Mouse (Mus musculus) limb, embryonic 11.5 days (tissue): Measurements from ENCODE around the gene Idh2. TPM values are rescaled to one million over a fixed set of nuclear protein-coding genes. Genes with fewer than 3 reads are reported as not detected.

Experiments used
- ATAC-seq: fragments of 200-750 bp; cut with Nextera tagmentation; 2 replicates; pipeline ENCODE4 v1.8.0; 2017; ENCODE audit warnings: low read depth; ENCODE audit not compliant: insufficient number of reproducible peaks, low FRiP score, low TSS enrichment
- DNase-seq: peaks from one replicate; pipeline ENCODE4 v3.0.0-alpha.2; 2015; ENCODE audit warnings: low spot score
- H3K27ac ChIP-seq: fragments of 300-500 bp; sonication (generic); replicated peaks from 2 replicates; pipeline ENCODE4 v1.5.1; 2014; ENCODE audit warnings: low read depth, mild to moderate bottlenecking, low read length
- H3K27me3 ChIP-seq: fragments of 300-500 bp; sonication (generic); 2 replicates; pipeline ENCODE4 v1.6.1; 2014; ENCODE audit warnings: mild to moderate bottlenecking, low read length, mixed read lengths; ENCODE audit not compliant: control insufficient read depth, insufficient read depth
- H3K36me3 ChIP-seq: fragments of 300-500 bp; sonication (generic); 2 replicates; pipeline ENCODE4 v1.6.1; 2014; ENCODE audit warnings: mild to moderate bottlenecking, low read length, moderate library complexity, mixed read lengths; ENCODE audit not compliant: control insufficient read depth, insufficient read depth
- H3K4me1 ChIP-seq: fragments of 300-500 bp; sonication (generic); 2 replicates; pipeline ENCODE4 v1.6.1; 2014; ENCODE audit warnings: low read length, mixed read lengths; ENCODE audit not compliant: control insufficient read depth, insufficient read depth
- H3K4me2 ChIP-seq: fragments of 300-500 bp; sonication (generic); 2 replicates; pipeline ENCODE4 v1.6.1; 2014; ENCODE audit warnings: low read depth, mild to moderate bottlenecking, moderate library complexity; ENCODE audit not compliant: severe bottlenecking
- H3K4me3 ChIP-seq: fragments of 300-500 bp; sonication (generic); 2 replicates; pipeline ENCODE4 v1.5.1; 2014; ENCODE audit warnings: low read depth, low read length
- H3K9ac ChIP-seq: fragments of 300-500 bp; sonication (generic); 2 replicates; pipeline ENCODE4 v1.6.1; 2014; ENCODE audit warnings: mild to moderate bottlenecking, low read length
- H3K9me3 ChIP-seq: fragments of 300-500 bp; sonication (generic); 2 replicates; pipeline ENCODE4 v1.6.1; 2016; ENCODE audit warnings: low read length; ENCODE audit not compliant: control insufficient read depth
- WGBS: fragments of 180-500 bp; shearing (Covaris S2); extraction: QIAGEN DNeasy Blood & Tissue Kit; methylation state at CpG from one replicate; pipeline ENCODE4 v1.1.7; 2014; 5-methylcytosine and 5-hydroxymethylcytosine counted together
- polyA plus RNA-seq: library from polyadenylated mRNA; unstranded; fragments of >200 nt; fragmentation: Nextera tagmentation; extraction: Ambion mirVana; gene quantifications from 2 replicates; pipeline ENCODE4 v1.2.1, GENCODE M21; 2014

Idh2 gene
- polyA plus RNA-seq, 1 experiment from 2014 or later: 555 TPM

DNA sequence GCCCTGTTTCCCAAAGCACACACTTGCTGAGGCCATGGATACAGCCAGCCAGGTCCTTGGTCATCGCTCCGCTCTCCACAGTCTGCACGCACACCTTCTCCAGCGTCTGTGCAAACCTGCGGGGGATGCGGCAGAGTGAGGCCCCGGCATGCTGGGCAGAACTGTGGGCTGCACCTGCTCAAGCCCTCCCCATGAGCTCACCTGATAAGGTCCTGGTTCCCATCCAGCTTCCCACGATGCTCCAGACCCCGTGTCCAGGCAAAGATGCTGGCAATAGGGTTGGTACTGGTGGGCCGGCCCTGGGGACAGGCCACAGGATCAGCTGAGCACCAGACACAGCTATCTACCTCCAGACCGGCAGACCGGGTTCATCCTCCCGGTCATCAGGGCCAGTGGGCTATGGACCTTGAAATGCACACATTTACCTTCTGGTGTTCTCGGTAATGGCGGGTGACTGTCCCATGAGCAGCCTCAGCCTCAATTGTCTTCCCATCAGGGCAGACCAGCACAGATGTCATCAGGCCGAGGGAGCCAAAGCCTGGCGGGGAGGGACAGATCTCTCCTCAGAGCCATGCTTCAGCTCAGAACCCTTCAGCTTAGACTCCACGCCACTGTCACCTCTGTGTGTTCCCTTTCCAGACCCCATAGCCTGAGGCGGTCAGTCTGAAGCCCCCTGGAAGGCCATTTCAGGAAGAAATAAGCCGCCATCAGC is 19.4 kb downstream of the Idh2 start:
- no peaks in the 10 kb centered on the region for H3K9me3 ChIP-seq
- peaks cover 30% of the 10 kb centered on the region for H3K36me3 ChIP-seq
- DNase-seq (no peak), ATAC-seq (no peak)
- H3K27me3 ChIP-seq: no peaks in the 10 kb centered on the region
- WGBS: 93% methylated on average over 20 of the region's 20 CpGs
- no peaks in the 10 kb centered on the region for H3K4me1 ChIP-seq
- no peak overlapping the region for H3K4me2 ChIP-seq
- no peak overlapping the region for H3K4me3 ChIP-seq
- H3K9ac ChIP-seq: no peak overlapping the region
- H3K27ac ChIP-seq: no peak overlapping the region

GRCm38 (mm10) chr7:80094481-80094880 is 20.7 kb downstream of the Idh2 start:
- ATAC-seq: no peak
- Histone ChIP-seq H3K36me3 (peaks cover 23% of the 10 kb centered on the region), H3K27me3 (no peaks in the 10 kb centered on the region), H3K9ac (no peak overlapping the region), H3K27ac (no peak overlapping the region), H3K4me3 (no peak overlapping the region), H3K4me2 (no peak overlapping the region), H3K9me3 (no peaks in the 10 kb centered on the region), H3K4me1 (no peaks in the 10 kb centered on the region)
- 84% methylated on average over 5 of the region's 5 CpGs for WGBS
- no peak for DNase-seq

DNA sequence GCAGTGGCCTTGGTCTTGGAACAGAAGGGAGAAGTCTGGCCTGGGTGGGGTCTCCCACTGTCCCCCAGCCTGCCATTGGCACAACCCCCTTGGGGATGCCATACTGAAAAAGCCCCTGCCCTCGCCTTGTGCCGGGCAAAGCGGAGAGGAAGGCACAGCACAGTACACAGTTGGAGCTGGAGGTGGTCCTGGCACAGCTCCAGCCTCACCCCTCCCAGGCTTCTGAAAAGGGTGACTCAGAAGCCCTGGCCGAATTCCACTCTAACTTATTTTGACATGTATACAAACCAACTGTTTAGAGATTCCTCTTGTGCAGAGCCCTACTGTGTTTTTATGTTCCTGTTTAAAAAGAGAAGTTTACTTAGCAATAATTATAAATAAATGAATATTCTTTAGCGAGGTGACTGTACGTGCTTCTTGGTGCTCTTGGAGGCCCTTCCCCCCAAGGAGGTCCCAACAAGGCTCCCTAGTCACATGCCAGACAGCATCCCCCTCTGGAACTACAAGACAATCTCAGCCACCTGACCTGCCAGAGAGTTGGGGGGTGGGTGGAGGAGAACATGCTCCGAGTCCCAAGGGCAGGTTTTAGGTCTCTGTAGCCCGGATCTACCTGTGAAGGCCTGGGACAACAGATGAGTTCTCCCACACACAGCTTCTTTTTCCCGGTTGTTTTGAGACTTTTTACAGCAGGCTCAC is 22.7 kb downstream of the Idh2 start:
- Histone ChIP-seq H3K4me3 (no peak overlapping the region), H3K9ac (no peak overlapping the region), H3K9me3 (no peaks in the 10 kb centered on the region), H3K4me2 (no peak overlapping the region), H3K27me3 (no peaks in the 10 kb centered on the region), H3K36me3 (peaks cover 22% of the 10 kb centered on the region; the same call in 1 of the 2 replicates), H3K4me1 (no peaks in the 10 kb centered on the region), H3K27ac (no peak overlapping the region)
- no peak for DNase-seq
- WGBS: 88% methylated on average over 9 of the region's 9 CpGs
- no peak for ATAC-seq

DNA sequence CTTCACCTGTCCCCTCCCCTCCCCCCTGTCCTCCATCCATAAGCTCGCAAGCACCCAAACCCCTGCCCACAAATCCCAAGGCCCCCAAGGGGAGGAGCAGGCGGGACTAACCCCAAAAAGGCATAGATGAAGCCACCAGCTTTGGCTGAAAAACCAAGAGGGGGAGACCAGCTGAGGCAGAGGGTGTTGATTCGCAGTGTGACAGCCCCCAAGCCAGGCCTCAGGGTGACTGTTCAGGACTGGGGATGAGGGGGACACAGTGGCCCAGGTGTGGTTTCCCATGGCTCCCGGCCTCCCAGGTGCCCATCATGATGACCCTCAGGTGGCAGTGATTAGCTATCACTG is 23.4 kb downstream of the Idh2 start:
- ATAC-seq (no peak), DNase-seq (no peak)
- 82% methylated on average over 4 of the region's 4 CpGs for WGBS
- Histone ChIP-seq H3K9ac (no peak overlapping the region), H3K9me3 (no peaks in the 10 kb centered on the region), H3K4me3 (no peak overlapping the region), H3K36me3 (peaks cover 26% of the 10 kb centered on the region; the same call in 1 of the 2 replicates), H3K27me3 (no peaks in the 10 kb centered on the region), H3K27ac (0 out of 2 replicates have a peak overlapping the region, but pooled peaks have one; percentile 4), H3K4me2 (no peak overlapping the region), H3K4me1 (no peaks in the 10 kb centered on the region)

DNA sequence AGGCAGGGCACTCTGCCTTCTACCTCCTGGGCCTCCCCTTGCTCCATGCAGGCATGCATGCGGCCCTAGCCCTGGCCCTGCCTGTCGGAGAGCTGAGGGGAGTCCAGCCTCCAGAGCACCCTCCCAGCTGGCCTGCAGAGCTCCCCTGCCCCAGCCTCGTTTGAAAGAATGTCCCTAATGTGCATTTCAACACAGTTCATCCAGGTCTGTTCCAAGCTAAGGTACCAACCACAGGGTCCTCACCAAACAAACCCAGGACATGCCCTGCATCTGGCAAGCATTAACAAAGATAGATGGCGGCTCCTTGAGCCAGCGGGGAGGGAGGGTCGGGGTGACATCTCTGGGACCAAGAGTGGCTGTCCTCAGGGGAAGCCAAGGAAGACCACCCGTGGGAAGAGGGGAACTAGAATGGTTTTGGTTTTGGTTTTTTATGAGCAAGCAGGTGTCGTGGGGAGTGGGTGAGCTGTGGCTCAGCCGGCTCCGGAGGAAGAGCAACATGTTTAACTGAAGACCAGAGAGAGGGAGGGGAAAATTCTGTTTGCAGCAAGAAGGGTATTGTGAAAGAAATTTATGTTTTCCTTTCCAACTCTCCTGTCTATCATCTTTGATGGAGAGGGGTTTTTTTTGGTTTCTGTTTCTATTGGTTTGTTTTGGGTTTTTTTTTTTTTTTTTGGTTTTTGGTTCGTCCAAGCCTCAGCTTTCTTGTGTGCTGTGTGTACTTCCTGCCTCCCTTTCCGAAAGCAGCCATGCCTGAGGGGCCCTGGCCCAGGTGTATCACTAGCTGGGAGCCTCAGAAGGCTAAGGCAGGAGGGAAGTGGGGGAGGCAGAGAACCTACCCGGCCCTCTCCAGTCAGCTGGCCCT is 24.0 kb downstream of the Idh2 start:
- no peaks in the 10 kb centered on the region for H3K9me3 ChIP-seq
- no peaks in the 10 kb centered on the region for H3K4me1 ChIP-seq
- peaks cover 26% of the 10 kb centered on the region; the same call in 1 of the 2 replicates for H3K36me3 ChIP-seq
- H3K9ac ChIP-seq: no peak overlapping the region
- no peaks in the 10 kb centered on the region for H3K27me3 ChIP-seq
- ATAC-seq (no peak), DNase-seq (no peak)
- 60% methylated on average over 13 of the region's 13 CpGs for WGBS
- no peak overlapping the region for H3K4me3 ChIP-seq
- H3K4me2 ChIP-seq: no peak overlapping the region
- 0 out of 2 replicates have a peak overlapping the region, but pooled peaks have one; percentile 4 for H3K27ac ChIP-seq

GRCm38 (mm10) chr7:80090191-80091003 is 24.8 kb downstream of the Idh2 start:
- peaks cover 25% of the 10 kb centered on the region; the same call in 1 of the 2 replicates for H3K36me3 ChIP-seq
- no peaks in the 10 kb centered on the region for H3K4me1 ChIP-seq
- H3K9me3 ChIP-seq: no peaks in the 10 kb centered on the region
- DNase-seq (no peak), ATAC-seq (no peak)
- H3K27ac ChIP-seq: no peak overlapping the region
- no peaks in the 10 kb centered on the region for H3K27me3 ChIP-seq
- H3K4me3 ChIP-seq: no peak overlapping the region
- 87% methylated on average over 18 of the region's 18 CpGs for WGBS
- no peak overlapping the region for H3K4me2 ChIP-seq
- no peak overlapping the region for H3K9ac ChIP-seq

GRCm38 (mm10) chr7:80088191-80088590 is 27.0 kb downstream of the Idh2 start:
- H3K9me3 ChIP-seq: no peaks in the 10 kb centered on the region
- no peak overlapping the region for H3K27ac ChIP-seq
- no peak overlapping the region for H3K4me2 ChIP-seq
- H3K4me3 ChIP-seq: no peak overlapping the region
- DNase-seq (no peak), ATAC-seq (no peak)
- no peaks in the 10 kb centered on the region for H3K4me1 ChIP-seq
- 87% methylated on average over 9 of the region's 9 CpGs for WGBS
- H3K36me3 ChIP-seq: peaks cover 16% of the 10 kb centered on the region; the same call in 1 of the 2 replicates
- H3K27me3 ChIP-seq: no peaks in the 10 kb centered on the region
- no peak overlapping the region for H3K9ac ChIP-seq
